Mouse (Mus musculus) hindlimb bud, embryonic 11.5 days (tissue): Measurements from ENCODE around the gene Ccdc59.

Source experiments
- DNase-seq: peaks from one replicate; pipeline ENCODE4 v3.0.0-alpha.2; 2012; ENCODE audit warnings: low read depth, low spot score; ENCODE audit errors: extremely low spot score

The Ccdc59 gene

DNA sequence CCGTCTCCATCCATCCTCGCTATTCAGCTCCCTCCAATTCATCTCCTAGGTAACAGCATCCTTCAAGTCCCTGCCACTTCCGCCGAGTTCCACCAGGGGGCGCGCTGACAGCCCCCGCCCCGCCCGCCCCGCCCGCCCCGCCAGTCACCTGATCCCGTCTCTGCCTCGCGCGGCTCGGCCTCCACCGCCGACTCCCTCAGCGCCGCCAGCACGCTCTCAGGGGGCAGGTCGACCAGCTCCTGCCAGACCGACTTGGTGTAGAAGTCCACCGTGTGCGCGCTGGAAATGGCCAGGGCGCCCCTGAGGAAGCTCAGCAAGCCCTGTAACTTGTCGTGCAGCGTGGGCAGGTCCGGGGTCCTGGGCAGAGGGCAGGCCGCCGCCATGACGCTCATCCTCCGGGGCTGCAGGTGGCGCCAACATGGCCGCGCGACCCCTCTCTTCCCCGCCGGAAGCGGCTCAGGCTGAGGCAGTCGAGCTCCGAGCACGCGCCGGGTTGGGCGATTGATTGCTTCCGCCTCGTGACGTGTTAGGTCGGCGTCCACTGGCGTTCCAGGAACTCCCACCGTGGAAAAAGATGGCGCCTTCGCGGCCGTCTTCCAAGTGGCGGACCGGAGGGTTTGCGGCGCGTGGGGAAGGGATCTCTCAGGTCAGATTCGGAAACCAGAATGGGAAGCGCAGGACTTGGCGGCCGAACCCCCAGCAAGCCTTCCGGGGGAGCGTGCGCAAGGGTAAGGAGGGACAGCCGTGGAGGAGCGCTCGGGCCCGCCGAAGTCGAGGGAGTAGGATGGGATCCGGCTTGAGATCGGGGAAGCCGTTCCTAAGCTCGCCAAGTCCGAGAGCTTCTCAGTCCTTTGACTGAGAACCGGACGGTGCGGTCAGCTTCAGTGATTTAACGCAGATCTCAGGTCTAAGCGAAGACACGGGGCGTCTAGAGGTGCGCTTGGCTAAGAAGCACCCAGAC lies at the start of gene Ccdc59, which contains the start of gene Mettl25:
Ccdc59 (plus strand) TSS at position 140 of the 961 bp plus-strand sequence.
Mettl25 (minus strand) TSS at position 453 of the 961 bp plus-strand sequence.
- DNase-seq = peak; percentile 86

DNA sequence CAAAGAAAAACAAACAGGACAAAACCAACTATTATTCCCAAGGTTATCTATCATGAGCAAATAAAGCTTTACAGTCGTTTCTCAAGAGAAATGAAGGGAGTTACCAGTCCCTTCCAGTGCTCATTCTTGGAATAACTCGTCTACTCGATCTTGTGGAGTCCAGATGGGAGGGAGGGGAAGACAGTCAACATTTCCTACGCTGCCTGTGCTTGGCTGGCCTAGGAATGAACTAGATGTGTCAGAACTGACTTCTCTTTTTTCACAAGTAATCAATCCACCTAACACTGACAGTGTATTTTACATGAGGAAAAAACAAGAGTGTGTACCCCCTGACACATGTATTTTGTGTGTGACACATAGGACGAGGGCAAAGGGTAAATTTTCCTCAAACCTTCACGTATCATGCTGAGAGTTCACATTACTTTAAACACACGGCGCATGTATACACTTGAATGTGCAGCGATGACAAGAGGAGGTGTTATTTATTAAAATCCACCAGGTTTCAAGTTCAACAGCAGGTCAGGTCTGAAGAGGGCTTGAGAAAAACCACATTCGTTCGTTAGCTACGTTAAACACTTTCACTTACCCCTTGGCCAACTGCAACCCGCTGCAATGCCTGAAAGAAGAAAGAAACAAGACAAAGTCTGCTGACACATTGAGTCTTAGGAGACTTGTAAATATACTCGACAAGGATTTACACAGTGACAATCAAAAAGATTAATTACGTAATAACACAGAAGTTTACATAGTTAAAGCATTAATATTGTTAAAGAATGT lies 46.9 kb upstream of the Ccdc59 start:
- no peak for DNase-seq

DNA sequence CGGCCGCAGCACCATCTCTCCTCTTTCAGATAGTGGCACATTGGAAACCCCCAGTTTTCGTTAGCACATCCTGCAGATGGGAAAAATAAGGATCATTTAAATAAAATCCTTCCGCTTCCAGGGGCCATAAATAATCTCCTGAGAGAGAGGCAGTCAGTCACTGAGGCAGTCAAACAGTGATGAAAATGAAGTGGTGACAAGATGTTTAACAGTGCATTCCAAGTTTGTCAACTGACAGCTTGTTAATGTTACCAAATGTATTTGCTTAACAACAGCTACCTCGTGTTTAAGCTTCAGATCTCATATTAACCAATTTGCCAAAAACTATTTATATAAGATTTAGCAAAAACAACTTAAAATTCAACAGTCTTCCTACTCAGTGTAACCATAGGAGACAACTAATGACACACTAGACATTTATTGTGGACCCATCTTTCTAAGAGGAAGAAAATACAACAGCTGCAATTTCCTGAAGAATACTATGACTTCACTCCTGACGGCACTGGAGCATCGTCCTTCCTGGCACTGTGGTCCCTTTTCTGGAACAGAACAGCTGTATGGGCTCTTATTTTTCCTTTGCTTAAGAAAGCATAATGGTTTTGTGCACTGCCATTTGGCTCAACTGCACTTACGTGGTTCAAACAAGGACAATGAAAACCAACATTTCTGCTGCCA lies 43.5 kb upstream of the Ccdc59 start:
- DNase-seq = no peak

DNA sequence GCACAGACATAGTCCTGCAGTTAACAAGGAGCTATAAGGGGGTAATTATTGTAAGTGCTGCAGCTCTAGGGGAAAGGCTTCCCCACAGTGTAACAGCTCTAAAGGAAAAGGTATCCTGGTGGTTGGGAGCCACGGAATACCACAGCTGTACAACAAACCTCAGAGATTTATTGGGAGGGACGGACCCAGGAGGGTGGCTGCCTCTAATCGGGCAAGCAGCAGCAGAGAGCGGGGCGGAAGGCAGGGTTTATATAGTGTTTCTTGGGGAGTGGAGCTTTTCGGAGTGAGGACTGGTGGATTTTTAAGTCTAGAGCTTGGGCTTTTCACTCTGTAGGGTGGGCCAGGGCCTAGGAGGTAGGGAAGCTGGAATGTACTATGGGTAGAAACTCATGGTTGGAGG lies 39.7 kb upstream of the Ccdc59 start:
- no peak for DNase-seq

DNA sequence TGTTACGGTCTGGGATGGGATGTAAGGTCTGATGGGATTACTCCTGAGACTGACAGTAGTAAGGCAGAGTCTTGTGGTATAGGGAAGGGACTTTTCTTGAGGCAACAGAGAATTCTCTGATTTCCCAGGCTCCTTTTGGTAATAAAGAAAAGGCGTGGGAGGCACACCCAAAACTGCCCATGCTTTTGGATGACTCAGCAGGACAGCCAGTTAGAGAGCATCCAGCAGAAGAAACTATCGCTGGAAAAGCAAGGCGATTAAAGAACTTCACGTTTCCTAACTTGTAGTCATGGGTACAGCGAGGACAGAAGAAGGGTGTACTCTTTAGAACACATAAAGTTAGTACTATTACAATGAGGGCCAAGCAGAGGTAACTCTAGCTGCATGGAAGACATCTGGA lies 38.7 kb upstream of the Ccdc59 start:
- no peak for DNase-seq

DNA sequence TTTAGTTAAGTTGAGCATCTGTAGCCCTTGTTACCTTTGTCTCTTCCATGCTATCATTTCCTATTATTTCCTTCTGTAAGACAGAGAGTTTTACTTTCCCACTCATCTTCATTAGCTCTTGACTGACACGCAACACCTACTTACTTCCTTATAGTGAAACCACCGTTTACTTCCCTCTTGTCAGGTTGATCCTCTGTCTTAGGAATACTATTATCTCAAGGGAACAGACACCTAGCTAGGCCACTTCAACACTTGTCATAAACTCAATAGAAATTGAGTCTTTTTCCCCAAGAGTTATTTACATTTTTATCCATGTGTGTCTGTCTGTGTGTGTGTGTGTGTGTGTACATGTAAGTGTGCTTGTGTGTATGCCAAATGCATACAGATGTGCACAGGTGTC lies 37.4 kb upstream of the Ccdc59 start:
- DNase-seq = no peak

DNA sequence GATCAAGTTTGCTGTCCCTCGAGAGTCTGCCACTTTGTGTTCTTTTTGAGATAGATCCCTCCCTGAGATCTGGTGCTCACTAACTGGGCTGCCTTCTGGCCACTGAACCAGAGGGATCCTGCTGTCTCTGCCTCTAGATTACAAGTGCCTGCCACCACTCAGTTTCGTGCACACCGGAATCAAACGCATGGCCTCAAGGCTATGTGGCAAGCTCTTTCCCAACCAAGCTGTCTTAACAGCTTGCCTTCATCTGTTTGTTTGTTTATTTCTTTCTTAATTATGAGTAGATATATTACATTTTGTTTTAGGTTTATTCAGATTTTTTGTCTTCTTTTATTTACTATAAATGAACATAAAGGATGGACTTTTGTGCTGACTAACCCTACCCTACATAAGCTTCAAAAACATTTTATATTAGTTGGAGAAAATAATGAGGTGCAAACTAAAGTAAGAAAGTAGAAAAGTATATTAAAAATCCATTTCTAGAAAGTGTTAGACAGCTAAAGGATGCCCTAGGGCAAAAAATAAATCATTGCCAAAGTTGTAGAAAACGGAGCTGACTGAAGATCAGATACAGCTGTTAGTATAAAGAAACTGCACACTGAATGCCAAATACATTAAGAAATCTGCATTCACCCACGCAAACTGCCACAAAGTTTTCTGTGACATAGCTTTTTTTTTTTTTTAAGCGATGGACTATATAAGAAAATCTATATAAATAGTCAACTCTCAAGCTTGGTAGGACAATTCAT lies 34.4 kb upstream of the Ccdc59 start:
- DNase-seq = no peak

DNA sequence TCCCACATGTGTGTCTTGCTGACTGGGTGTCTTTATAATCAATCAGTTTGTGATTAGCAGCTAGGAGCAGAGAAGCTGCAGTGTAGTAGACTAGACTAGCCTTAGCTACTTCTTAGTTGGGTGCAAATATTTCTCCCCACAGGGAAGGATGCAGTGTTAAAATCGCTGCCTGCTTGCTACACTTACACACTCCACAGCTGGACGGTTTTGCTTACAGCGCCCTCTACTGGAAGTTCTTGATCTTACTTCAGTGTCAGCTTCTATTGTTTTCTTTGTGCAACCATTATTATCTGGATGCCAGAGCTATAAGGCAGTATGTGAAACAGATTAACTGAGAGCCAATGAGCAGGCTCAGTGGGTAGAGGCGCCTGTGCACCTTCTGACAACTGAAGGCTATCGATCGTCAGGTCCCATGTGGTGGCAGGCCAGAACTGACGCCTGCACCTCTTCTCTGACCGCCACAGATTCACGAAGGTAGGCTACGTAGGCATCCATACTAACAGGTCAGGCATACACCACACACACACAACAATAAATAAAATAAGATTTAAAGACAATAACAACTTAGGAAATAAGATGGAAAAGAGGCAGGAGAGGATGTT lies 6.1 kb upstream of the Ccdc59 start:
- DNase-seq = no peak

DNA sequence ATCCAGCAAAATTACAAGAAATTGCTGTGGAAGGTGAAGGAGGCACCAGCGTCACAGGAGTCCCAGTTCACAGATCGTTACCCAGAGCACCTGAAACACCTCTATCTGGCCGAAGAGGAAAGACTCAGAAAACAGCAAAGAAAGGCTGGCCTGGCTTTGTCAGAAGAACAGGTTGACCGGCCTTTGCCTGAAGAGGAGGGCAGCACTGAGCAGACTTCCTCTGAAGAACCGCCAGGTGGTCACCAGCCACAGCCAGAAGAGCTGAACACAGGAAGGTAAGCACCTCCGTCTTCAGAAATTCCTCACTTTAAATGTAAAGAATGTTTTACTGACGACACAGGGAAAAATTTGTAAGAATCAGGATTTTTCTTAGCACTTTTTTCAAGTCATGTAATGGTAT lies 1.7 kb downstream of the Ccdc59 start:
- DNase-seq = no peak

DNA sequence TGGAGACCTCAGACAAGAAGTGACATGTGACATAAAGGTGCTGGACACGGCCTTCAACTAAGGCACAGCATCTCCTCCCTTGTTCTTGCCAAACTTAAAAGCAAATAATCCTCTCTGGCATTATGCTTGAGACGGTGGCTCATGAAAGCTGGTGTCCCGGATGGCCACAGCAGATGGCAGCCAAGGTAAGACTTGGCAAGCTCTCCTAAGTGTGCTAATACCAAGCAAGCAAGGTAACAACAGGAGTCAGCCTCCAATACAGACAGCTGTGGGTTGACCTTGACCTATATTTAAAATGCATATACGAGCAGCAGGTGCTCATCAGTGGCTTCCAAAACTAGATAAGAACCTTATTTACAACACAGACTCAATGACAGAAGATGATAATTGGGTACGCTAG lies 9.4 kb downstream of the Ccdc59 start:
- no peak for DNase-seq

DNA sequence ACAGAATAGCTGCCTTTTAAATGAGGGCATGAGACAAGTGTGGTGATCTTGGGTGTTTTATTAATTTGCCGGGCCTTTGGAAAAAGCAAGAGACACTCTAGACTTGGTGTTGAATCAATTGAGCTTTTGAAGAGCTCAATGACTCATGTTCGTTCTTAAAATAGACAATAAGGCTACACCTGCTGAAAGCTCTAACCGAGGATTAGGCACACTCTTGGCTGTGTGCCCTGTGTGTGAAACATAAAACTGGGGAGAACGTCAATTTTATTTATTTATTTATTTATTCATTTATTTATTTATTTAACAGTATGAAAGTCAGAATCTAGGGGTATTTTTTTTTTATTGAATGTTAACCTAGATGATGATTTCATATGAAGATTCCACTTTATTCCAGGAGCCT lies 10.3 kb downstream of the Ccdc59 start:
- no peak for DNase-seq

DNA sequence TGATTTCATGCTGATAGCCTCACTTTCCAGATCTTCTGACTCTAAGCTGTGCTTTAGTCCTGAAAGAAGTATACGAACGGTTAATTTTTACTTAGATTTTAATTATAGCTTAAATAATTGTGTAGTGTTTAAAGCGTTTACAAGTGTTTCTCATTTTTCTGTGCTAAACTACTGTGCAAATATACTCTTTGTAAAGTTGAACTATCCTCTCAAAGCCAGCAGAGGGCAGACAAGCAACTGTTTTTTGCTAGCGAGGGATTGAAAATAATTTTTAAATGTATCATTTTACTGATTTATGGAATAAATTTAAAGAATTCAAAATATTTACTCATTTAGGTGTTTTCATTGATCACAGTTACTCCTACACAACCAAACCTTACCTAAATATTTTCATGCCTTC lies 26.4 kb downstream of the Ccdc59 start:
- no peak for DNase-seq
